Mouse (Mus musculus): Measurements from ENCODE around the gene Ldlrad3.

Ldlrad3 gene

DNA sequence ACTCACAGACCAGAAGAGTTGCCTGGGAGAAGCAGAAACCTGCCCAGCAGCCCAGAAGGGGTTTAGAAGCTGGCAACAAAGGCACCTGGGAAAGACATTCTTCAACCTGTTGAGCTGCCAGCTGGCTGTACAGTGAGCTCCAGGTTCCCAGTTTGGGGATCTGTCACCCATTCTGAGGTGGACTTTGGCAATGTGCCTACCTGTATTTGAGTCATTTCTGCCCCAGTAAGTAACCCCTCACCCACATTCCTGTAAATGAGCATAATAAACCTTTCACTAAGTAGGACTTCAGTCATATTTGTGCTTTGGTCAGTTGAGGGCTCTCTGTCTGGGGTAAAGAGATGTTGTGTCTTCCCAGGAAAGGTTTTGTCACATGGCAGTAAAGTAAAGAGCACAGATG lies 4.8 kb upstream of the Ldlrad3 start:
- peak; percentile 27 for DNase-seq (ENCODE audit: low read depth, low spot score)

GRCm38 (mm10) chr2:102185069-102185950 lies 875 bp downstream of the Ldlrad3 start:
- peak; percentile 71 for DNase-seq (ENCODE audit: low read depth, low spot score)

DNA sequence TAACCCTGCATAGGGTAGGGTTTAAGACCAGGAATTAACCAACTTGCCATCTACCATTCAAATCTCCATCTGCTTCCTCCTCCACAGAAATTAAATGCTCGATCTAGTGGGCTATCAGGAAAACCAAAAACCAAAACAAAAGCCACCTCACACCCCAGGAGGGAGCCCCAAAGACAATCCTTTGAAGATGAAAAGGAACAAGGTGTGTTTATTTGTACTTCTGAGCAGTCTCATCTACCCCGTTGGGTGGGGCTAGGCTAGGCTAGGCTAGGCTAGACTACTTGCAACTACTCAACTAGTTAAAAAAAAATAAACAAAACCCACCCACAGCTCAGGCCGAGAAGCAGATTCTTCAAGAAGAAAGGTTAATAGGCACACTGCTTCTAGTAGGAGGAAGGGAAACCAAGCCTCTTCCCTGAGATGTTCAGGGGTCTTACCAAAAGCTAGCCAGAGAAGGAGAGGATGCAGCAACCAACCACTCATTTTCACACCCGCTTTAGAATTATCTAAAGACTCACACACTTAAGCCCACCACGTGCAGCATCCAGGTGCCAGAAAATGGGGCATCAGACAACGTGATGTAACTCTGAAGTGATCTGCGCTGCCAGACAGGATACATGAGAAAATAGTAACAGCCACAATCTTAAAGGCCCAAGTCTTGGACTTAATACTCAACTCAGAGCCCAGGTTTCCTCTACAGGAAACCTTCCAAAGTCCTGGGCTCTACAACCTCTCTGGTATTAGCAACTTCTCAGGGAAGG lies 2.3 kb downstream of the Ldlrad3 start:
- DNase-seq (ENCODE audit: low read depth, low spot score): no peak

DNA sequence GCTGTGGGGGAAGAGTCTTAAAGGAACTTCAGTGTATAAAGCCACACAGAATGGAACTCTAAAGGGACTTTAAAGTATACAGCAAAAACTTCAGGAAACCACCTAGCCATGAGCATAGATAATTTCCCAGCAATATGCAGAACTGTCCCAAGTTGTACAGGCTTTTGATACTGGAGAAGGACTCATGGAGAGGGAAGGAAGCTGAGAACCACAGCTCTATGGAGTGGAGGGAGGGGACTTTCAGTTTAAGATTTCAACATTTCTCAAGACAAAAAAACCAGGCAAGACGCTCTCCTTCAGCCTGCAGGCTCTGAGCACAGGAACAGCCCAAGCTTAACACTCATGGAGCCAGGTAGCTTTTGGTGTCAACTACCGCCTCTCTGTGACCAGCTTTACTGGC lies 4.7 kb downstream of the Ldlrad3 start:
- no peak for DNase-seq (ENCODE audit: low read depth, low spot score)

GRCm38 (mm10) chr2:102176434-102176772 lies 9.8 kb downstream of the Ldlrad3 start:
- DNase-seq (ENCODE audit: low read depth, low spot score): no peak

DNA sequence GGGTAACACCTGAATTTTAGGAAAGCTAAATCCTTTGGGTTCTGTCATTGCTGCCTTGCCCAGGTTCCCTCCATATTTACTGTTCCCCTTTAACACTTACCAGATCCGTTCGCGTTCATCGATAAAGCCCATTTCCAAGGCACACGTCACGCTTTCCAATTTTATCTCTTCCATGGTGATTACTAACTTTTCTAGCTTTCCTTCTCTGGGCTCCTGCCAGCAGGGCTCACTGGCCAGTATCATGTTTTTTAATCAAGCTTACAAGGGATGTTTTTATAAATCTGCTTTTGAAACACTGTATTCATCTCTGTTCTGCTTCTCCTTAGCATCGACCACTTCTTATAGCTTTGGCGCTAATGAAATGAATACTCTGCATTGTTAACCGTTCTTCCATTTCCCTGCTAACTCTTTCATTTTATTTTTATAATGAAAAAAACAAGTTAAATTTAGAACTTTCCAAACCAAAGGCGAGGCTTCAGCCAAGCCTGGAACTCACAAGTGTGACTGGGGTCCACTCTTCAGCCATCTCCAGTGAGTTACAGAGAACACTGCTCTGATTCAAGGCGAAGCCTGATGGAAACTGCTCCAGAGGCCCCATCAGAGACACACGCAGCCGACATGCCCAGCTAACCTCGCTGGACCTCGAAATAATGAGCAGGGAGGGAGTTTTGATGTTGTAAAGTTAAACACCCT lies 10.3 kb downstream of the Ldlrad3 start:
- no peak for DNase-seq (ENCODE audit: low read depth, low spot score)

DNA sequence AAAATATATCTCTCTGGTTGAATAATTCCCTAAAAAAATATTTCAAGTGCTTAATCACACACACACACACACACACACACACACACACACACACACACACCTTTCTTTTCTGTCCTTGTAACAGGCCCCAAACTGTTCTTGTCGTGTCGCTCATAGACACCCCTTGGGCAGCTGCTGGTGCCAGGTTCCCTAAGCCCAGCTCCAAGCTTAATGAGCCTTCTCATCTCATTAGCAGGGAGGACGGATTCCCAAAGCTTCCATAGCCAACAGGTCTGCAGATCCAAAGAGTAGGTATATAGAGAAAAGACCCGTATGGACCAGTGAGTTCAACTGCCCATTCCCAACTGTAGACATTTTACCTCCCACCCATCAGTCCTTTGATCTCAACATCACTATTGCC lies 13.7 kb downstream of the Ldlrad3 start:
- no peak for DNase-seq (ENCODE audit: low read depth, low spot score)

DNA sequence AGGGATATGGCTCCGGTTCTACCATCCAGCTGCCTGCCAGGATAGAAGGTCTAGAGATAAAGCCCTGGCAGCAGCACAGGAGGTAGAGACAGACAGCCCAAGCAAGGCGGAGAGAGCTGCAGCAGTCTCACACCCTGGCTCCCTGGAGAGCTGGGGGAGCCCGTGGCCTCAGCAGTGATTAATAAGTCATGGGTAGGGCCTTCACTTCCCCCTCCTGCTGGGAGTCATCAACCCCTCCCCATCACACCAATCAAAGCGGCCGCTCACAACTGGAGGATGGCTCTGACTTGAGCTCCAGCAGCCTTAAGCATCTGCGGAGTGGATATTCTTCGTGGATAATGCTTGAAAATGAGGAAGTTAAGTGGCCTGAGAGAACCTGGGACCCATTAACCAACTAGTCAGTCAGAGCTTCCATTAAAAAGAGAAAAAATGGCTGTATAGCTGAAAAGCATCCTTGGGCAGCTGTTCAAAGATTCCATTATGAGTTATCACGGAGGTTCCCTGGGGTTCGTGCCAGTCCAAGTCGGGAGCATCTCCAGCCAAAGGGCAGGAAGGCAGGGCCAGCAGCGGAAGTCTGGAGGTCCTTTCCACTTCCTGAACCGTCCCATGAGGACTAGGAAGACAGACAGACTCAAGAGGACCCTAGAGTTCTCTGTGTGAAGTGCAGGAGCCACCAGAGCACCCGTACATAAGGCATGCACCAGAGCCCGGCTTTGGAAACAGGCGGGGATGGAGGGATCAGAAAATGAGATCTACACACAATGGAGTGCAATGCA lies 19.4 kb downstream of the Ldlrad3 start:
- DNase-seq (ENCODE audit: low read depth, low spot score): peak; percentile 40

DNA sequence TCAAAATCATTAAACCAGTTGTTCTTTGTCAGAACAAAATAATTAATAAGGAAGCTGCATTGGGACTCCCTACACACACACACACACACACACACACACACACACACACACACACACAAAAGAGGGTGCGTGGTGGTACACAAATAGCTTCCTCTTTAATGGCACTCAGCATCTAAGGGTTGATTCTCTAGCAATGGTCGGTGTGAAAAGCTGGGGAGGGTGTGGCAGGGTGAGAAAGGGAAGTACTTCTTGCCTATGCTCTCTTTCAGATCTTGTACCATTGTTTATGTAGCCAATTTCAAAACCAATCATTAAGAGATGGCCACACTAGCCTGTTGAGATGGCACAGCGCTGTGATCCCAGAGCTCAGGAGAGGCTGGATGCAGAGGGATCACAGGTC lies 23.1 kb downstream of the Ldlrad3 start:
- DNase-seq (ENCODE audit: low read depth, low spot score): no peak

DNA sequence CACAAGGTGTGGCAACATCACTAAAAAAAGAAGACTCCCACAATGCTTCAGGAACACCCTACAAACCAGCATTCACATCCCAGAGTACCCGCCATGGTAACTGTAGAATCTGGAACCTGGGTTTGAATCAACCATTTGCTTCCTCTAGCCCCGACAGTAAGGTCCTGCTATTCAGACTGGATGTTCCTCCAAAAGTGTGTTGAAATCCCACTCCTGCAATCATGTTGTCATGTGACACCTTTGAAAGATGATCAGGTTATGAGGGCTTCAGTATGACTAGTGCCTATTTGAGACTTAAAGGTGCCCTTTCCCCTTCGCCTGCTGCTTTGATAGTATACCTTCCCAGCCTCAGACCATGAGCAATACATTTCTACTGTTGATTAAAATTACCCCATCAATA lies 28.6 kb downstream of the Ldlrad3 start:
- DNase-seq (ENCODE audit: low read depth, low spot score): no peak

DNA sequence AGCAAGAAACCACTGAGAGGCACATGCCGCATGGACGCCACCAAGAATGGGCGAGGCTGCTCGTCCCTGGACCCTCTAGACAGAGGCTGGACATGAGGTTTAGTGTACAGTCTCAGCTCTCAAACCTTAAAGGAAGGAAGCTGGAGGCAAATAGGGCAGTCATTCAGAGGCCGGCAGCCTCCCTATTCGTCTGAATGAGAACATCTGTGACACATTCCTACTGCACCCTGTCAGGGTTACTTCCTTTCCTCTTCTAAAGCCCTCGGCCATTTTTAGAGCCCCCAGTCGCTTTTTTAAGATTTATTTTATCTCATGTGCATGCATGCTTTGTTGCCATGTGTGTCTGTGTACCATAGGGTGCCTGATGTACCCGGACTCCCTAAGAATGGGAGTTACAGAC lies 29.2 kb downstream of the Ldlrad3 start:
- DNase-seq (ENCODE audit: low read depth, low spot score): no peak

DNA sequence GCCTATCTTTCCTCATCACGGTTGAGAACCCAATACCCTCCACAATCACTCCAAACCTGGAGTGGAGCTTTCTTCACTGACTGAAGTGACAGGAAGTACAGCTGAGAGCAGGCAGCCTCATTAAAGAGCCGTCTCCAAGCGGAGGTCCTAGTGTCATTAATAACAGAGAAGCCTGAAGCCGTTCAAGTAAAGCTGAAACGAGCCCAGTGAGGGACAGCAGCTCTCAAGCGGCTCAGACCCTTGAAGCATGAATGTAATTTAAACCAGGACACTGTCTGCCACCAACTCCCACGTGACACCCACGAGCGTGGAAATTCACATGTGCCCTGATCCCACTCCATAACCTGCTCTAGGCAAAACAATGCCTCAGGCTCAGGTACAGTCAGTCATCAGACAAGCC lies 29.7 kb downstream of the Ldlrad3 start:
- no peak for DNase-seq (ENCODE audit: low read depth, low spot score)

DNA sequence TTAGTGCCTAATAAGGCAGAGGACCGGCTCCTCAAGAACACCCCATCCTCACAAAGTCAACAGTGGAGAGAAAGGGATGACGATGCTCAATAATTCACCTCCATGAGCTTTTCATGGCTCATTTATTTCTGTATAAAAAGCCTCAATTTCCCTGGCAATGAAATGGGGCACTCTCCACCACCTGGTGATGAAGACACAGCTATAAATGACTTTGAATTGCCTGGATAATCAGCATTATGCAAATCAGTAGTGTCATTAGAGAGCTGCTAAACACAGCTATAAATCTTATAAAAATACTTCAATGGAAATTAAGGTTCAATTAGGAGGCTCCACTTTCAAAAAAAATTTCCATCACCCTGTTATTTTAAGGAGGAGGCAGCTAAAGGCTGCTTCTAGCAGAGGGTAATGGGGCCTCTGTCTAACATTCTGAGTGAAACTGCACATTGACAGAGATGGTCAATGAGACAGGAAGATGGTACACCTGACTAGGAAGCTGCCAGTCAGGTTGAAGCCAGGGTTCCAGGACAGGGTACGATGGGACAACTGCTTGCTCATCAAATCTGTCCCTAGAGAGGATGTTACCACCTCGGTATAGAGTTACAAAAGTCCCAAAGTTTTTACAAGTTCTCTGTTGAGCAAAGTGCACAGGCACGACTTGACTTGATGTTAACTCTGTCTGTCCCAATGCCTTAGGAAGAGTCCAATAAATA lies 30.7 kb downstream of the Ldlrad3 start:
- no peak for DNase-seq (ENCODE audit: low read depth, low spot score)

DNA sequence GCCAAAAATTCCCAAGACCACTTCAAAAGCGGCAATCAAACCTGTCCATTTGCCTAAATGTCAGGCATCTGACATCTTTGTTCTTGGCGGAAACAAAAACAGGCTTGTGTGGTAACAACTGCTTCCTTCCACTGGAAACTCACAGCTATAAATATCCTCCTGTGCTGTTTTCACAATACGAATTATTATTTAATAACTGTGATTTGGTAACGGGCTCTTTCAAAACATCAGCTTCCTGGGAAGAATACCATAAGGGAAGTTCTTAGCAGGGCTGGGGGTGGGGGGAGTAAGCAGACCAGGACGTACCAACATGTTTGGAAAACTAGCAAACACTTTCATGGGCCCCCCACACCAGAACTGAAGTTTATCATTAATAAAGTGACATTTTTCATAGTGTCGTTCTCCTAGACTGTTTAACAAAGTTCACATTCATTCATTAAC lies 31.4 kb downstream of the Ldlrad3 start:
- no peak for DNase-seq (ENCODE audit: low read depth, low spot score)

GRCm38 (mm10) chr2:102154328-102154727 lies 31.9 kb downstream of the Ldlrad3 start:
- no peak for DNase-seq (ENCODE audit: low read depth, low spot score)

GRCm38 (mm10) chr2:102153516-102153915 lies 32.7 kb downstream of the Ldlrad3 start:
- no peak for DNase-seq (ENCODE audit: low read depth, low spot score)

DNA sequence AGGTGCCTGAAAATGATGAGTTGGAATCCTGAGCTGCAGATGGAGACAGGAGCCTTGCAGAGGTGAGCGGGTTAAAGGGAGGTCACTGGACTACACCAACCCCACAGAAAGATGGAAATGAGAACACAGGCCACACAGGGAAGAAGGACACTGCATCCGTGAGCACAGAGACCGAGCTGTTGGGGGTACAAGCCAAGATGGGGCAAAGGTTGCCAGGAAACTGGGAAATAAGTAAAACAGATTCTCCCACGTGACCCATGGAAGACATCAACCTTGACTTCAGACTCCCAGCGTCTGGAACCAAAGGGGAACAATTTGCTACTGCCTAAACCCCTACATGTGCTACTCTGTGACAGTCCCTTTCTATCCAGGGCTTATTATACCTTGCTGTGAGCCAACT lies 33.3 kb downstream of the Ldlrad3 start:
- no peak for DNase-seq (ENCODE audit: low read depth, low spot score)

DNA sequence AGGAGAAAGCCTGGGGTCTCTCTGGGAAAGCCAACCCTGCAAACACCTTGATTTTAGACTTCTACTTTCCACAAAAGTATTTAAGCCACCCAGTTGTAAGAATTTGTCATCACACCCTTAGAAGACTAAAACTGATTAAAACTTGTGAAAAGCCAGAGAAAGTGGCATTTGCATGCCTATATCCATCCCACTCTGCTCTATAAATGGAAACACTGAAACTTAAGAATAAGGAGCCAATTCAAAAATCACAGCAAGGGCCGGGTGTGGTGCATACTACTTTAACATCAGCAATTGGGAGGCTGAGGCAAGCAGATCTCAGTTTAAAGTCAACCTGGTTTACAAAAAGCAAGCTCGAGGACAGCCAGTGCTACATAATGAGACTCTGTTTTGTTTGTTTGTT lies 37.1 kb downstream of the Ldlrad3 start:
- DNase-seq (ENCODE audit: low read depth, low spot score): no peak

GRCm38 (mm10) chr2:102148093-102148492 lies 38.1 kb downstream of the Ldlrad3 start:
- DNase-seq (ENCODE audit: low read depth, low spot score): no peak

GRCm38 (mm10) chr2:102147561-102147960 lies 38.6 kb downstream of the Ldlrad3 start:
- no peak for DNase-seq (ENCODE audit: low read depth, low spot score)

GRCm38 (mm10) chr2:102146386-102146785 lies 39.8 kb downstream of the Ldlrad3 start:
- DNase-seq (ENCODE audit: low read depth, low spot score): no peak

Measured in 3T3-L1 (cell line).